Mouse (Mus musculus) hindbrain, embryonic 13.5 days (tissue): Measurements from ENCODE around the gene Acap1. TPM values are rescaled to one million over a fixed set of nuclear protein-coding genes. Genes with fewer than 3 reads are reported as not detected.
"Not testable (repeated sequence)": the region's sequence is repeated elsewhere in the genome, so short reads cannot be mapped to it uniquely, and the experiment has no call there.

Experiments used
- ATAC-seq: fragments of 200-750 bp; cut with Nextera tagmentation; 2 replicates; pipeline ENCODE4 v1.8.0; 2017; ENCODE audit warnings: moderate TSS enrichment; ENCODE audit not compliant: low FRiP score
- H3K27ac ChIP-seq: fragments of 300-500 bp; sonication (generic); 2 replicates; pipeline ENCODE4 v1.5.1; 2015; ENCODE audit warnings: inconsistent platforms, mild to moderate bottlenecking, moderate library complexity
- H3K27me3 ChIP-seq: fragments of 300-500 bp; sonication (generic); 2 replicates; pipeline ENCODE4 v1.6.1; 2015; ENCODE audit warnings: mild to moderate bottlenecking, inconsistent platforms
- H3K36me3 ChIP-seq: fragments of 300-500 bp; sonication (generic); 2 replicates; pipeline ENCODE4 v1.6.1; 2015; ENCODE audit warnings: mild to moderate bottlenecking, inconsistent platforms
- H3K4me1 ChIP-seq: fragments of 300-500 bp; sonication (generic); replicated peaks from 2 replicates; pipeline ENCODE4 v1.6.1; 2015; ENCODE audit warnings: inconsistent platforms
- H3K4me2 ChIP-seq: fragments of 300-500 bp; sonication (generic); 2 replicates; pipeline ENCODE4 v1.6.1; 2015; ENCODE audit warnings: inconsistent platforms, mild to moderate bottlenecking, moderate library complexity
- H3K4me3 ChIP-seq: fragments of 300-500 bp; sonication (generic); 2 replicates; pipeline ENCODE4 v1.5.1; 2015; ENCODE audit warnings: mild to moderate bottlenecking, inconsistent platforms
- H3K9ac ChIP-seq: fragments of 300-500 bp; sonication (generic); 2 replicates; pipeline ENCODE4 v1.6.1; 2015; ENCODE audit warnings: mild to moderate bottlenecking, inconsistent platforms
- H3K9me3 ChIP-seq: fragments of 300-500 bp; sonication (generic); 2 replicates; pipeline ENCODE4 v1.6.1; 2016; ENCODE audit warnings: inconsistent platforms
- WGBS: fragments of 180-500 bp; shearing (Covaris S2); methylation state at CpG from one replicate; pipeline ENCODE4 v1.1.7; 2015; 5-methylcytosine and 5-hydroxymethylcytosine counted together
- polyA plus RNA-seq: library from polyadenylated mRNA; unstranded; fragments of >200 nt; fragmentation: Nextera tagmentation; extraction: Ambion mirVana; gene quantifications from 2 replicates; pipeline ENCODE4 v1.2.1, GENCODE M21; 2015

The Acap1 gene
- polyA plus RNA-seq, 1 experiment from 2014 or later, result 0.17 TPM

- Histone ChIP-seq H3K27me3 (peaks cover 35% of the 10 kb centered on the region), H3K9ac (no peak overlapping the region), H3K4me1 (peaks cover 36% of the 10 kb centered on the region), H3K36me3 (no peaks in the 10 kb centered on the region), H3K27ac (0 out of 2 replicates have a peak overlapping the region, but pooled peaks have one; percentile 30), H3K4me3 (no peak overlapping the region), H3K4me2 (no peak overlapping the region), H3K9me3 (no peaks in the 10 kb centered on the region)
- ATAC-seq, result no peak
- 79% methylated on average over 3 of the region's 3 CpGs for WGBS
Observed at GRCm38 (mm10) chr11:69878399-69878798, 16.9 kb downstream of the Acap1 start.

GRCm38 (mm10) chr11:69877878-69878277 is 17.5 kb downstream of the Acap1 start, which contains the start of gene Tmem95:
Gene Tmem95, minus strand, starts transcription at chr11:69878018.
- ATAC-seq, result no peak
- Histone ChIP-seq H3K36me3 (no peaks in the 10 kb centered on the region), H3K9me3 (no peaks in the 10 kb centered on the region), H3K4me2 (peak within 1 kb of the TSS; percentile 33), H3K27me3 (peaks cover 35% of the 10 kb centered on the region), H3K4me3 (peak within 1 kb of the TSS; percentile 12; the same call in 1 of the 2 replicates), H3K4me1 (peaks cover 36% of the 10 kb centered on the region), H3K9ac (no peak within 1 kb of the TSS), H3K27ac (0 out of 2 replicates have a peak within 1 kb of the TSS, but pooled peaks have one; percentile 30)
- WGBS, result 95% methylated on average over 11 of the region's 11 CpGs

DNA sequence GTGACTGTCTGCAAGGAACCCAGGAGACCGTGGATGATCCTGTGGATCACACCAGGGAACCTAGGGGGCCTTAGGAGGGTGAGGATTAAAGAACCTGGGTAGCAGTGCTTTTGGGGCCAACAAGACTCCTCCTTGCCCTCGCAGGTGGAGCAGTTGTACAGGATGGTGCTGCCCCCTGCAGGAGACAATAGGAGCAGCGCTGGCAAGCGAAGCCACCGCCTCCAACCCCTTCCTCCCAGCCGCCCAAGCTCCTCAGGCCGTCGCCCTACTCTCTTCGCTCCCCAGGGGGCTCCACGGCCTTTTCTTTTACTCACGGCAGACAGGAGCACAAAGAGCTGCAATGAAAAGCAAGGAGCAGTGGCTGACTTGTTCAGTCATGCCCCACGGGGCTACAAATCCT is 18.5 kb downstream of the Acap1 start:
- Histone ChIP-seq H3K4me1 (peaks cover 36% of the 10 kb centered on the region), H3K36me3 (no peaks in the 10 kb centered on the region), H3K4me2 (peak overlapping the region; percentile 33), H3K27ac (no peak overlapping the region), H3K27me3 (peaks cover 26% of the 10 kb centered on the region), H3K9me3 (no peaks in the 10 kb centered on the region), H3K9ac (0 out of 2 replicates have a peak overlapping the region, but pooled peaks have one; percentile 24), H3K4me3 (peak overlapping the region; percentile 12; the same call in 1 of the 2 replicates)
- ATAC-seq, result peak; percentile 45; the same call in 1 of the 2 replicates
- WGBS, result 2% methylated on average over 12 of the region's 12 CpGs

GRCm38 (mm10) chr11:69876186-69876585 is 19.2 kb downstream of the Acap1 start:
- Histone ChIP-seq H3K27me3 (peaks cover 19% of the 10 kb centered on the region), H3K4me1 (peaks cover 29% of the 10 kb centered on the region), H3K27ac (no peak overlapping the region), H3K4me2 (no peak overlapping the region), H3K4me3 (no peak overlapping the region), H3K9ac (0 out of 2 replicates have a peak overlapping the region, but pooled peaks have one; percentile 24), H3K36me3 (no peaks in the 10 kb centered on the region), H3K9me3 (no peaks in the 10 kb centered on the region)
- no peak for ATAC-seq
- 68% methylated on average over 7 of the region's 7 CpGs for WGBS

DNA sequence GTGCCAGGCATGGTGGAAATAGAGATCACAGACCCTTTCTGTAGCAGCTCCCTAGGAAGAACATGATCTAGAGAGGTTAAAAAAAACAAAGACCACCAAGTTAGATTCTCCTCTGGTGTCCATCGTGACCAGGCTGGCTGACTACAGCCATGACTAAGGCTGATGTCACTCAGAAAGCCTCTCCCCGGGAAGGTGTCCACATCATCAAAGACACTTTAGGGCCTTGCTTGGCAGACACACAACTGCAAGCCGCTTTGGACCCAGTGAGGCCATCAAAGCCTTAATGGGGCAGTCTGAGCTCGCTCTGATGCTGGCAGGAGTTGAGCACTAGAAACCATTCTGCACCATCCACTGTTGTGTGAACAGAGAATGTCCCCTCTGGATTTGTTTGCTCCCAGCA is 22.9 kb downstream of the Acap1 start:
- H3K27me3 ChIP-seq, result no peaks in the 10 kb centered on the region; the same call in 1 of the 2 replicates

GRCm38 (mm10) chr11:69871822-69872221 is 23.5 kb downstream of the Acap1 start:
- Histone ChIP-seq H3K4me2 (no peak overlapping the region), H3K4me3 (no peak overlapping the region), H3K9me3 (no peaks in the 10 kb centered on the region), H3K36me3 (no peaks in the 10 kb centered on the region), H3K4me1 (no peaks in the 10 kb centered on the region), H3K27ac (no peak overlapping the region), H3K9ac (no peak overlapping the region), H3K27me3 (no peaks in the 10 kb centered on the region; the same call in 1 of the 2 replicates)
- no peak for ATAC-seq
- WGBS, result 88% methylated on average over 7 of the region's 7 CpGs

More for the DNA sequence above, 22.9 kb downstream of the Acap1 start:
- no peak overlapping the region for H3K4me3 ChIP-seq
- 85% methylated on average over 4 of the region's 4 CpGs for WGBS
- peaks cover 4% of the 10 kb centered on the region; the same call in 1 of the 2 replicates for H3K4me1 ChIP-seq
- no peak for ATAC-seq
- no peak overlapping the region for H3K4me2 ChIP-seq
- no peak overlapping the region for H3K27ac ChIP-seq
- H3K9me3 ChIP-seq, result no peaks in the 10 kb centered on the region
- H3K9ac ChIP-seq, result no peak overlapping the region
- no peaks in the 10 kb centered on the region for H3K36me3 ChIP-seq

DNA sequence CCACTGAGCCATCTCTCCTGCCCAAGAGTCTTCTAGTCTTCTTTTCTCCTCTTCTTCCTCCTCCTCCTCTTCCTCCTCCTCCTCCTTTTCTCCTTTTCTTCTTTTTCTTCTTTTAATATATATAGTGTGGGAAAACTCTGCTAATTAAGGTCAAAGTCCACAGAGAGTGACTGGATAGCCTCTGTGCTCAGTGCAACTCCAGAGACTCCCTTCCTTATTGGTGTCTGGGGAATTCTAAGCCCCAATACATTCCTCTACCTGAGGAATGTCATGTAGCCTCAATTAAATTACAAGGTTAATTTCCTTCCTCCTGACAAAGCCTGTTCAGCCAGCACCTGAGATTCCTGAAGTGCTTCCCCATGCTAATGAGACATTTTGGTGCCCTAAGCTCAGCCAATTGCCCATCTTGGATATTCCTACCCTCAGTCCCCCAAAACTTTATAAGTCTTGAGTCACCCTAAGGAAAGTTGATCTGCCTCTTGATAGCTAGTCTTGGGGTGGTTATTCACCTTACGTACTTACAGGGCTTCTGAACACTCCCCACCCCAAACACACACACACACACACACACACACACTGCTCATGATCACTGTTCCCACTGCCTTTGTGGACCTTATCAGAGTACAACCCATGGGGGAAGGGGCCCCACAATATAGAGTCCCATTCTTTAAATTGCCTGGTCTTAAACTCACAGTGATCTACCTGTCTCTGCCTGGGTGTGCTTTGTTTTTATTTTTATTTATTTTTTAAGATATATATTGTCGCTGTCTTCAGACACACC is 24.9 kb downstream of the Acap1 start:
- no peaks in the 10 kb centered on the region; the same call in 1 of the 2 replicates for H3K27me3 ChIP-seq
- 94% methylated on average over 2 of the region's 2 CpGs for WGBS
- no peak overlapping the region for H3K4me2 ChIP-seq
- H3K9ac ChIP-seq, result no peak overlapping the region
- H3K9me3 ChIP-seq, result no peaks in the 10 kb centered on the region
- H3K27ac ChIP-seq, result no peak overlapping the region
- ATAC-seq, result no peak
- H3K36me3 ChIP-seq, result no peaks in the 10 kb centered on the region
- H3K4me3 ChIP-seq, result no peak overlapping the region
- H3K4me1 ChIP-seq, result no peaks in the 10 kb centered on the region

- no peaks in the 10 kb centered on the region for H3K4me1 ChIP-seq
- H3K36me3 ChIP-seq, result no peaks in the 10 kb centered on the region
- WGBS, result 73% methylated on average over 9 of the region's 9 CpGs
- no peaks in the 10 kb centered on the region for H3K9me3 ChIP-seq
- no peak overlapping the region for H3K27ac ChIP-seq
- H3K27me3 ChIP-seq, result no peaks in the 10 kb centered on the region; the same call in 1 of the 2 replicates
- H3K9ac ChIP-seq, result 0 out of 2 replicates have a peak overlapping the region, but pooled peaks have one; percentile 39
- ATAC-seq, result no peak
- H3K4me2 ChIP-seq, result no peak overlapping the region
- no peak overlapping the region for H3K4me3 ChIP-seq
Observed at GRCm38 (mm10) chr11:69867335-69867734, 28.0 kb downstream of the Acap1 start.

DNA sequence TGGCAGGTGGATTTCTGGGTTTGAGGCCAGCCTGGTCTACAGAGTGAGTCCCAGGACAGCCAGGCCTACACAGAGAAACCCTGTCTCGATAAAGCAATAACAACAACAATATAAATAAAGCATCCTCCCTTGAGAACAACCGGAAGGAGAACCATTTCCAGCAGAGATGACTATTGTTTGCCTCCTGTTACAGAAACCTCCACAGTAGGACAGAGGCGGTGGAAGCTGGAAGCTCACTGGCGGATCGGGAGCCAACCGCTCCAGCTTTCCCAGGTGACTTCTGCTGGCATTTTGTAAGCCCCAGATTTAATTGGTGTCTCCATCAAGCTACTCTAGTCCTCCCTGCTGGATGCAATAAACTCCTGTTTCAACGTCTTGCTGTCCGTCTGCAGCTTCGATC is 29.8 kb downstream of the Acap1 start:
- WGBS, result 79% methylated on average over 9 of the region's 9 CpGs
- Histone ChIP-seq H3K27me3 (no peaks in the 10 kb centered on the region; the same call in 1 of the 2 replicates), H3K4me3 (no peak overlapping the region), H3K4me2 (no peak overlapping the region), H3K27ac (no peak overlapping the region), H3K36me3 (no peaks in the 10 kb centered on the region), H3K9me3 (no peaks in the 10 kb centered on the region), H3K9ac (no peak overlapping the region; the same call in 1 of the 2 replicates), H3K4me1 (no peaks in the 10 kb centered on the region)
- ATAC-seq, result no peak

DNA sequence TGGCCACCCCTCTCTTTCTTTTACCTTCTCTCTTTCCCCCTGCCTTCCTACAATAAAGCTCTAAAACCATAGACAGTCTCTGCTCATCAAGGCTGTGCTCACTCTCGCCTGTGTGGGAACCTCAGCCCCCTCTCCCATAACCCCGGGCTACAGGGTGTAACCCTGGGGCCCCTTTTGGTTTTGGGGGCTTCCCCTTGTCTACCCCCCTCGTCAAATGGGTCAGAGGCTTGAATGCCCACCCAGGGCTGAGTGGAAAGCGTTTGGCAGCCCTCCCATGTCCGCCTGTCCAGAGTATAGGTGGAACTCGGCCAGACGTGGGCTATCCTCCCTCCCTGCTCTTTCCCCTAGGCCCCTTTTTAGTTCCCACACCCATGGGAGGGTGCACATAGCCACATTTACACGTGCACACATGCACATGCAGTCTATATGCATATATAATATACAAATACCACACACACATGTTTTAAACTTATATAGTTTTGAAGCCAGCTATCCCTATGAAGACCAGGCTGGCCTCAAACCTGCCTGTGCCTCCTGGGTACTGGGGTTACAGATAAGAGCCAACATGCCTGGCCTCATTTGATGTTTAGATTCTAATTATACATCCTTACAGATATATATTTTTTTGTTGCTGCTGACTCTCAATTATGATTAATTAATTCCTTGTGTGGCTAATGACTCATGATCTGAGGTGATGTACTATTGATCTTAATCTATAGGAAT is 31.0 kb downstream of the Acap1 start:
- Histone ChIP-seq H3K27me3 (peaks cover 6% of the 10 kb centered on the region), H3K4me1 (no peaks in the 10 kb centered on the region), H3K4me2 (no peak overlapping the region), H3K9me3 (no peaks in the 10 kb centered on the region), H3K4me3 (no peak overlapping the region), H3K27ac (no peak overlapping the region), H3K9ac (no peak overlapping the region), H3K36me3 (no peaks in the 10 kb centered on the region)
- no peak for ATAC-seq
- WGBS, result 56% methylated on average over 8 of the region's 8 CpGs

DNA sequence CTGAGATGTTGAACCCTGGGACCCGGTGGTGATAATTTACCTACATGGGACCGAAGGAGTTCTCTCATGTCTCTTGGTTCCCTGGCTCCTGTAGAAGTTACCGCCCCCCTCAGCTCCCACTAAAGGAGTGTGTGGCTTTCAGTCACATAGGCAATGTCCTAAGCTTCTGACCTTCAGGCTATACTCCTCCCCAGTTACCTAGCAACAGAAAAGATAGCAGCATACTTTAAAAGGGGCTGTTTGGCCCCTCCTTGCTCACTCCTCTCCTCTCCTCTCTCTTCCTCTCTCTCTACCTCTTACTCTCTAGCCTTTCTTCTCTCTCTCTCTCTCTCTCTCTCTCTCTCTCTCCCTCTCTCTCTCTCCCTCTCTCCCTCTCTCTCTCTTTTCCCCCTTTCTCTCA is 31.6 kb downstream of the Acap1 start:
- not testable (repeated sequence) for H3K36me3 ChIP-seq, H3K9ac ChIP-seq, H3K4me3 ChIP-seq, H3K9me3 ChIP-seq, ATAC-seq, H3K4me1 ChIP-seq, H3K4me2 ChIP-seq, H3K27ac ChIP-seq
- H3K27me3 ChIP-seq, result peaks cover 12% of the 10 kb centered on the region
- WGBS, result 83% methylated on average over 3 of the region's 3 CpGs
